Comparison of ENCODE assay signal across 8 mouse cellular contexts in the genomic region with DNA sequence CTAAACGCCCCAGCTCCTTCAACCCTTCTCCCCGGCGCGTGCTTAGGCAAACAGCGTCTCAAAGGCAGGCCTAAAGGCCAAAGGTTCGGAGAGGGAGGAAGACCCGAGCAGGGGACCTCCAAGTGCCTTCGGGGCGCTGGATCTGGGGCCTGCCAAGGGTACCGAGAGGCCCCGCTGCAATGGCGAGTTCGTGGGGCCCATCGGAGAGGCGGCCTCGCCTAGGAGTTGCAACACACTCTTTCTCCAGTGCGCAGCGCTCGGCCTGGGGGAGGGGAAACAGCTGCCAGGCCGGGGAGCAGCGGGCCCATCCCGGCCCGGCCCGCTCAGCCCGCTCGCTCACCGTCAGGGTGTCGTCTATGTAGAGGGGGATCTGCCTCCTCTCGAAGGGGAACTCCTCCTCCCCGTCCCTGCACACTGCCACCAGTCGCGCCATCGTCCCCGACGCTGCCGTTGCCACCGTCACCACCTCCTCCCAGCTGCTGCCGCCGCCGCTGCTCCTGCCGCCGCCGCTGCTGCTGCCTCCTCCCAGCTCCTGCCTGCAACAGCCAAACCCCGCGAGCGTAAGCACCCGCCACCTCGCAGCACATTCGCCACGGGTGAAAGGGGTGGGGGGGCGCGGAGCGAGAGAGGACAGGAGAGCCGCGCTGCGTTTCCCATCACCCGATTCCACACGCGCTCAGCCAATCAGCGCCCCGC. TPM values are rescaled to one million over a fixed set of nuclear protein-coding genes. Genes with fewer than 3 reads are reported as not detected.
DNase-seq lines count a peak whose midpoint lies in the region; ATAC-seq and TF ChIP-seq lines count a peak whose summit lies in the region.

No protein-coding gene starts in this region.

- TF ChIP-seq POLR2A in MEL (IDR thresholded peaks at IDR 0.05; ENCODE audit: control insufficient read depth in 1 of 2, insufficient read depth in 1 of 2, low read depth in 1 of 2, low read length in 2 of 2, poor library complexity in 1 of 2) = peak; percentile 53 to 65; a peak in 3 of 4 replicates
- peak; percentile 46; the same call in 1 of the 2 replicates for TF ChIP-seq POLR2A in cerebellum, adult 2 months (IDR thresholded peaks at IDR 0.05; ENCODE audit: borderline replicate concordance, insufficient read depth, low read length)

- TF ChIP-seq CTCF in MEL (IDR thresholded peaks at IDR 0.05 in 2 of 3, conservative IDR thresholded peaks at IDR 0.05 in 1 of 3; ENCODE audit: control insufficient read depth in 1 of 3, insufficient read depth in 1 of 3, low read depth in 2 of 3, low read length in 3 of 3, poor library complexity in 1 of 3, severe bottlenecking in 1 of 3) = no peak
- no peak for TF ChIP-seq CTCF in cerebellum, adult 2 months (IDR thresholded peaks at IDR 0.05; ENCODE audit: borderline replicate concordance, insufficient read depth, low read depth, low read length)
- no peak; the same call in 1 of the 2 replicates for TF ChIP-seq CTCF in forebrain, postnatal 0 days (IDR thresholded peaks at IDR 0.05; ENCODE audit: low read depth)
- no peak for TF ChIP-seq CTCF in lung, embryonic 14.5 days (IDR thresholded peaks at IDR 0.05; ENCODE audit: low read depth)

- H3K79me2 ChIP-seq in MEL (ENCODE audit: control insufficient read depth, insufficient read depth, low read length, poor library complexity) = peaks cover 52% of the 10 kb centered on the region

- H3K4me2 ChIP-seq in forebrain, postnatal 0 days (ENCODE audit: low read depth) = peak overlapping the region; percentile 87
- peak overlapping the region; percentile 93 for H3K4me2 ChIP-seq in lung, embryonic 14.5 days

- peak; percentile 92 for ATAC-seq in forebrain, postnatal 0 days
- ATAC-seq in lung, embryonic 14.5 days (ENCODE audit: insufficient read depth) = peak; percentile 83
- ATAC-seq in neutrophil, adult 5-6 weeks (ENCODE audit: extremely low read depth, insufficient number of reproducible peaks, low FRiP score, poor library complexity, severe bottlenecking) = peak; percentile 79

- H3K9me3 ChIP-seq in MEL (replicated peaks; ENCODE audit: insufficient read depth, low read length) = no peaks in the 10 kb centered on the region
- H3K9me3 ChIP-seq in forebrain, postnatal 0 days (ENCODE audit: low read length) = no peaks in the 10 kb centered on the region
- no peaks in the 10 kb centered on the region for H3K9me3 ChIP-seq in lung, embryonic 14.5 days (ENCODE audit: low read depth, low read length)

- peak; percentile 97 for DNase-seq in MEL (ENCODE audit: low read depth, low spot score)
- peak; percentile 89 to 91 for DNase-seq in cerebellum, adult 2 months
- DNase-seq in forebrain, postnatal 0 days = peak; percentile 97
- DNase-seq in heart, postnatal 4 days = peak; percentile 96
- peak; percentile 90 to 93 for DNase-seq in layer of hippocampus, adult 8-10 months (ENCODE audit: low spot score in 2 of 2)
- peak; percentile 95 for DNase-seq in lung, embryonic 14.5 days
- peak; percentile 95 for DNase-seq in testis, postnatal 14 days (ENCODE audit: low spot score)

- H3K36me3 ChIP-seq in MEL (ENCODE audit: control insufficient read depth in 1 of 2, insufficient read depth in 2 of 2, low read length in 2 of 2) = peaks cover 24 to 52% of the 10 kb centered on the region in 2 experiments
- no peaks in the 10 kb centered on the region for H3K36me3 ChIP-seq in forebrain, postnatal 0 days (ENCODE audit: insufficient read depth)
- H3K36me3 ChIP-seq in lung, embryonic 14.5 days (ENCODE audit: insufficient read depth) = peaks cover 11% of the 10 kb centered on the region

- no peaks in the 10 kb centered on the region for H3K27me3 ChIP-seq in MEL (ENCODE audit: control insufficient read depth in 1 of 2, insufficient read depth in 2 of 2, low read length in 2 of 2)
- no peaks in the 10 kb centered on the region for H3K27me3 ChIP-seq in cerebellum, adult 2 months (ENCODE audit: control insufficient read depth, insufficient read depth, low read length)
- H3K27me3 ChIP-seq in forebrain, postnatal 0 days (ENCODE audit: insufficient read depth, low read length) = no peaks in the 10 kb centered on the region
- no peaks in the 10 kb centered on the region for H3K27me3 ChIP-seq in lung, embryonic 14.5 days (ENCODE audit: insufficient read depth, low read length)

- H3K9ac ChIP-seq in MEL (ENCODE audit: control insufficient read depth, low read depth, low read length, poor library complexity, severe bottlenecking) = peak overlapping the region; percentile 95
- H3K9ac ChIP-seq in forebrain, postnatal 0 days = peak overlapping the region; percentile 88
- peak overlapping the region; percentile 94 for H3K9ac ChIP-seq in lung, embryonic 14.5 days

- peaks cover 18 to 42% of the 10 kb centered on the region in 2 experiments for H3K4me1 ChIP-seq in MEL (ENCODE audit: control insufficient read depth in 1 of 2, insufficient read depth in 2 of 2, low read length in 2 of 2)
- peaks cover 2% of the 10 kb centered on the region for H3K4me1 ChIP-seq in cerebellum, adult 2 months (ENCODE audit: control insufficient read depth, insufficient read depth, low read length)
- peaks cover 6% of the 10 kb centered on the region for H3K4me1 ChIP-seq in forebrain, postnatal 0 days (ENCODE audit: insufficient read depth)
- no peaks in the 10 kb centered on the region for H3K4me1 ChIP-seq in lung, embryonic 14.5 days (ENCODE audit: insufficient read depth)

- peak in 1 of 2 experiments; percentile 45; a peak in 1 of 4 replicates for TF ChIP-seq EP300 in MEL (IDR thresholded peaks at IDR 0.05; ENCODE audit: low read depth in 1 of 2, low read length in 2 of 2)

- WGBS in cerebellum, adult 2 months = under 1% methylated on average over 61 of the region's 61 CpGs
- WGBS in forebrain, postnatal 0 days = 1% methylated on average over 47 of the region's 61 CpGs
- WGBS in lung, embryonic 14.5 days = under 1% methylated on average over 60 of the region's 61 CpGs

- peak overlapping the region; percentile 70 for H3K27ac ChIP-seq in MEL (ENCODE audit: control insufficient read depth, low read depth, low read length)
- H3K27ac ChIP-seq in cerebellum, adult 2 months (ENCODE audit: insufficient read depth, low read length) = peak overlapping the region; percentile 75
- H3K27ac ChIP-seq in forebrain, postnatal 0 days (ENCODE audit: low read depth, low read length) = peak overlapping the region; percentile 94
- peak overlapping the region; percentile 98 for H3K27ac ChIP-seq in lung, embryonic 14.5 days (ENCODE audit: low read depth)

- TF ChIP-seq RAD21 in MEL (IDR thresholded peaks at IDR 0.05; ENCODE audit: low read depth, low read length) = no peak

- peak overlapping the region; percentile 97 to 98 for H3K4me3 ChIP-seq in MEL (ENCODE audit: control insufficient read depth in 1 of 2, insufficient read depth in 1 of 2, low read depth in 2 of 2, low read length in 2 of 2)
- peak overlapping the region; percentile 79 for H3K4me3 ChIP-seq in cerebellum, adult 2 months (replicated peaks; ENCODE audit: insufficient read depth, low read depth, low read length)
- H3K4me3 ChIP-seq in forebrain, postnatal 0 days (ENCODE audit: low read depth, low read length) = peak overlapping the region; percentile 90
- H3K4me3 ChIP-seq in lung, embryonic 14.5 days (ENCODE audit: low read depth, low read length) = peak overlapping the region; percentile 92

RNA-seq across cellular contexts. Expression of a gene that starts 0.9 kb away (rescaled TPM):
- 55.4 and 65.2 TPM in 2 replicates for total RNA-seq in MEL (2012; rRNA removed)
- polyA plus RNA-seq in MEL (2012; ENCODE audit: insufficient read depth in 1 of 2, insufficient read length in 2 of 2, low read depth in 1 of 2, low replicate concordance in 2 of 2, missing spikeins in 1 of 2) = 10 to 100 TPM; 83.0 to 89.6 TPM
- 120 and 123 TPM in 2 replicates for polyA plus RNA-seq in cerebellum, adult 2 months (2012; rRNA removed)
- total RNA-seq in forebrain, postnatal 0 days (2014; rRNA removed) = 58.4 and 70.8 TPM in 2 replicates
- 47.6 and 68.2 TPM in 2 replicates for polyA plus RNA-seq in forebrain, postnatal 0 days (2015; fragmentation: Nextera tagmentation; extraction: Ambion mirVana)
- total RNA-seq in heart, postnatal 4 days (2021) = 10 to 100 TPM; 55.5 to 64.4 TPM
- 100 to 1,000 TPM in 1 of 4 experiments, 10 to 100 TPM in 3; 91.1 to 104 (median 95.4) TPM for total RNA-seq in layer of hippocampus, adult 8-10 months (2022)
- polyA plus RNA-seq in lung, embryonic 14.5 days (2014; fragmentation: Nextera tagmentation; extraction: Ambion mirVana) = 63.7 and 64.2 TPM in 2 replicates
- total RNA-seq in neutrophil, adult 5-6 weeks (2017) = 229 and 286 TPM in 2 replicates

RNA-seq across cellular contexts. Expression of a gene that starts 10.3 kb away (rescaled TPM):
- total RNA-seq in MEL (2012; rRNA removed) = 11.5 and 14.9 TPM in 2 replicates
- polyA plus RNA-seq in MEL (2012; ENCODE audit: insufficient read depth in 1 of 2, insufficient read length in 2 of 2, low read depth in 1 of 2, low replicate concordance in 2 of 2, missing spikeins in 1 of 2) = 10 to 100 TPM in 1 of 2 experiments, not detected in 1; 27.1 TPM
- 13.2 and 15.3 TPM in 2 replicates for polyA plus RNA-seq in cerebellum, adult 2 months (2012; rRNA removed)
- 7.5 TPM in 2 replicates for total RNA-seq in forebrain, postnatal 0 days (2014; rRNA removed)
- polyA plus RNA-seq in forebrain, postnatal 0 days (2015; fragmentation: Nextera tagmentation; extraction: Ambion mirVana) = 3.0 and 3.6 TPM in 2 replicates
- total RNA-seq in heart, postnatal 4 days (2021) = 10 to 100 TPM; 13.7 to 15.4 TPM
- total RNA-seq in layer of hippocampus, adult 8-10 months (2022) = 10 to 100 TPM in 1 of 4 experiments, 1 to 10 TPM in 3; 8.5 to 14.4 (median 9.0) TPM
- polyA plus RNA-seq in lung, embryonic 14.5 days (2014; fragmentation: Nextera tagmentation; extraction: Ambion mirVana) = 11.7 and 12.6 TPM in 2 replicates
- total RNA-seq in neutrophil, adult 5-6 weeks (2017) = 4.1 and 4.8 TPM in 2 replicates

RNA-seq across cellular contexts. Expression of a gene that starts 10.4 kb away (rescaled TPM):
- total RNA-seq in MEL (2012; rRNA removed) = 2.5 and 2.7 TPM in 2 replicates
- polyA plus RNA-seq in MEL (2012; ENCODE audit: insufficient read depth in 1 of 2, insufficient read length in 2 of 2, low read depth in 1 of 2, low replicate concordance in 2 of 2, missing spikeins in 1 of 2) = 1 to 10 TPM in 1 of 2 experiments, not detected in 1; 3.5 TPM
- 2.8 and 2.9 TPM in 2 replicates for polyA plus RNA-seq in cerebellum, adult 2 months (2012; rRNA removed)
- total RNA-seq in forebrain, postnatal 0 days (2014; rRNA removed) = 2.8 and 3.3 TPM in 2 replicates
- 1.3 and 2.3 TPM in 2 replicates for polyA plus RNA-seq in forebrain, postnatal 0 days (2015; fragmentation: Nextera tagmentation; extraction: Ambion mirVana)
- total RNA-seq in heart, postnatal 4 days (2021) = 1 to 10 TPM; 6.4 to 7.8 TPM
- total RNA-seq in layer of hippocampus, adult 8-10 months (2022) = 1 to 10 TPM; 6.9 to 7.8 (median 7.6) TPM
- 1.9 and 2.9 TPM in 2 replicates for polyA plus RNA-seq in lung, embryonic 14.5 days (2014; fragmentation: Nextera tagmentation; extraction: Ambion mirVana)
- total RNA-seq in neutrophil, adult 5-6 weeks (2017) = 5.3 and 7.8 TPM in 2 replicates

RNA-seq across cellular contexts. Expression of a gene that starts 40.9 kb away (rescaled TPM):
- total RNA-seq in MEL (2012; rRNA removed) = 29.4 and 36.6 TPM in 2 replicates
- 10 to 100 TPM in 1 of 2 experiments, not detected in 1; 37.7 TPM for polyA plus RNA-seq in MEL (2012; ENCODE audit: insufficient read depth in 1 of 2, insufficient read length in 2 of 2, low read depth in 1 of 2, low replicate concordance in 2 of 2, missing spikeins in 1 of 2)
- 33.6 and 37.4 TPM in 2 replicates for polyA plus RNA-seq in cerebellum, adult 2 months (2012; rRNA removed)
- 4.8 and 8.3 TPM in 2 replicates for total RNA-seq in forebrain, postnatal 0 days (2014; rRNA removed)
- 7.8 TPM in 2 replicates for polyA plus RNA-seq in forebrain, postnatal 0 days (2015; fragmentation: Nextera tagmentation; extraction: Ambion mirVana)
- 10 to 100 TPM; 78.8 to 81.5 TPM for total RNA-seq in heart, postnatal 4 days (2021)
- total RNA-seq in layer of hippocampus, adult 8-10 months (2022) = 1 to 10 TPM; 5.6 to 8.5 (median 6.5) TPM
- polyA plus RNA-seq in lung, embryonic 14.5 days (2014; fragmentation: Nextera tagmentation; extraction: Ambion mirVana) = 11.1 and 11.4 TPM in 2 replicates
- total RNA-seq in neutrophil, adult 5-6 weeks (2017) = 10.0 and 12.4 TPM in 2 replicates

RNA-seq across cellular contexts. Expression of a gene that starts 46.5 kb away (rescaled TPM):
- 67.7 and 76.1 TPM in 2 replicates for total RNA-seq in MEL (2012; rRNA removed)
- polyA plus RNA-seq in MEL (2012; ENCODE audit: insufficient read depth in 1 of 2, insufficient read length in 2 of 2, low read depth in 1 of 2, low replicate concordance in 2 of 2, missing spikeins in 1 of 2) = 10 to 100 TPM in 1 of 2 experiments, not detected in 1; 49.6 TPM
- 44.7 and 47.5 TPM in 2 replicates for polyA plus RNA-seq in cerebellum, adult 2 months (2012; rRNA removed)
- 40.0 and 50.7 TPM in 2 replicates for total RNA-seq in forebrain, postnatal 0 days (2014; rRNA removed)
- polyA plus RNA-seq in forebrain, postnatal 0 days (2015; fragmentation: Nextera tagmentation; extraction: Ambion mirVana) = 83.9 and 96.1 TPM in 2 replicates
- 10 to 100 TPM; 13.4 to 13.7 TPM for total RNA-seq in heart, postnatal 4 days (2021)
- total RNA-seq in layer of hippocampus, adult 8-10 months (2022) = 10 to 100 TPM; 26.9 to 34.3 (median 31.1) TPM
- 57.3 and 61.4 TPM in 2 replicates for polyA plus RNA-seq in lung, embryonic 14.5 days (2014; fragmentation: Nextera tagmentation; extraction: Ambion mirVana)
- total RNA-seq in neutrophil, adult 5-6 weeks (2017) = 11.8 and 12.6 TPM in 2 replicates

Comparison
In these comparisons a context has a peak if more than half of its experiments do, and no peak if none do; other contexts are left out.
1. Peak in every context shown above with its lines: DNase-seq, ATAC-seq, H3K4me3 ChIP-seq and H3K27ac ChIP-seq.